Mouse (Mus musculus): ENCODE measurements at regions not wholly inside any gene's neighbourhood (a gene's known extent, or its start where the extent isn't known, plus 50 kb on each side); places are given as distances from the start of the nearest gene placed in this dataset.

DNA sequence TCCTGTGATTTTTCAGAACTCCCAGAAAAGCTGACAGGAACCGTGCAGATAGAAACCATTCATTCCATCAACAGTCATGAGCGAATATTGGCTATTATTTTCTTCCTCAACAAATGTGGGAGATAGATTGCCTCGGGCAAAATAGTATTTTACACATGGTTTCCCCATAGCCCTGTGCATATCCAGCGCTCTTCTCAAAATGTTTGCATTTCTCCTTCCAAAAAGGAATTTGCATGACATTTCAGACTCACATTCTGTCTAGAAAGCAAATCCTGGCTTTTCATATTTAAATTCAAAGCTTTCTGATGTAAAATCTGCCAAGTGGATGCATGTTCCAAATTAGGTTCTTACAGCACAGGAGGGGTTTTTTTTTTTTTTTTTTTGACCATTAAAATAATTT, 82.2 kb upstream of the Zfhx3 start:
- TF ChIP-seq CTCF (IDR thresholded peaks at IDR 0.05; ENCODE audit: control insufficient read depth, insufficient read depth, insufficient replicate concordance, low read depth, low read length) (no peak), POLR2A (IDR thresholded peaks at IDR 0.05; ENCODE audit: control insufficient read depth, low read depth, low read length) (no peak)
